Mouse (Mus musculus): Measurements from ENCODE around the gene Slit3. TPM values are rescaled to one million over a fixed set of nuclear protein-coding genes. Genes with fewer than 3 reads are reported as not detected.

Slit3 gene
- polyA plus RNA-seq, 1 experiment from 2014 or later: 2.3 TPM

GRCm38 (mm10) chr11:35337927-35338819 lies 217.1 kb downstream of the Slit3 start:
- Histone ChIP-seq H3K27me3 (replicated peaks; ENCODE audit: control insufficient read depth, insufficient read depth, low read length) (peaks cover 3% of the 10 kb centered on the region), H3K9me3 (replicated peaks; ENCODE audit: control insufficient read depth, low read length) (no peaks in the 10 kb centered on the region), H3K27ac (ENCODE audit: low read depth, low read length) (no peak overlapping the region), H3K9ac (ENCODE audit: low read length) (no peak overlapping the region), H3K36me3 (ENCODE audit: control insufficient read depth, insufficient read depth, low read length) (no peaks in the 10 kb centered on the region), H3K4me3 (ENCODE audit: low read depth, low read length) (no peak overlapping the region), H3K4me1 (ENCODE audit: control insufficient read depth, insufficient read depth, low read length) (no peaks in the 10 kb centered on the region), H3K4me2 (ENCODE audit: low read length) (no peak overlapping the region)
- 57% methylated on average over 19 of the region's 19 CpGs for WGBS
- DNase-seq (ENCODE audit: low spot score) (peak; percentile 22), ATAC-seq (no peak)

DNA sequence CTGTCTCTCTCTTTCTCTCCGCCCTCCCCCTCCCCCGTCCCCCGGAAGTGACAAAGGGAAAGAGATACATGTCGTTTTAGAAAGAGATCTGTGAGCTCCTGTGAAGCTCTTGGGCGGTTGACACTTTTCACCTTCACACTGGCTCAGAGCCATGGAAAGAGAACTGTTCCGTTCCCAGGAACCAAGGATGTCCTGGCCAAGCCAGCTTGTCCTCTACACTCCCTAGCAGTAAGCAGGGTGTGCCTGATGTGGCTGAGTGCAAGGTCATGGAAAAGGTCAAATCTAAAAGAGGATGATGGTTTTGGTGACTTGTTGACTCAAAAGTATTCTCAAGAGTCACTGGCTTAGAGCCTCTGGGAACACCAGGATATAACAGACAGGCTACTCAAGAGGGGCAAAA lies 219.7 kb downstream of the Slit3 start:
- Histone ChIP-seq H3K27me3 (replicated peaks; ENCODE audit: control insufficient read depth, insufficient read depth, low read length) (peaks cover 3% of the 10 kb centered on the region; the same call in 1 of the 2 replicates), H3K36me3 (ENCODE audit: control insufficient read depth, insufficient read depth, low read length) (no peaks in the 10 kb centered on the region), H3K4me1 (ENCODE audit: control insufficient read depth, insufficient read depth, low read length) (no peaks in the 10 kb centered on the region), H3K9me3 (replicated peaks; ENCODE audit: control insufficient read depth, low read length) (no peaks in the 10 kb centered on the region), H3K27ac (ENCODE audit: low read depth, low read length) (no peak overlapping the region), H3K4me3 (ENCODE audit: low read depth, low read length) (no peak overlapping the region), H3K9ac (ENCODE audit: low read length) (no peak overlapping the region), H3K4me2 (ENCODE audit: low read length) (no peak overlapping the region)
- WGBS: 77% methylated on average over 6 of the region's 6 CpGs
- DNase-seq (ENCODE audit: low spot score): no peak
- no peak for ATAC-seq

GRCm38 (mm10) chr11:35342486-35342885 lies 221.5 kb downstream of the Slit3 start:
- H3K9ac ChIP-seq (ENCODE audit: low read length): no peak overlapping the region
- WGBS: 73% methylated on average over 5 of the region's 5 CpGs
- peaks cover 3% of the 10 kb centered on the region; the same call in 1 of the 2 replicates for H3K27me3 ChIP-seq (replicated peaks; ENCODE audit: control insufficient read depth, insufficient read depth, low read length)
- DNase-seq (ENCODE audit: low spot score) (no peak), ATAC-seq (no peak)
- H3K9me3 ChIP-seq (replicated peaks; ENCODE audit: control insufficient read depth, low read length): no peaks in the 10 kb centered on the region
- no peaks in the 10 kb centered on the region for H3K4me1 ChIP-seq (ENCODE audit: control insufficient read depth, insufficient read depth, low read length)
- H3K4me2 ChIP-seq (ENCODE audit: low read length): no peak overlapping the region
- no peaks in the 10 kb centered on the region for H3K36me3 ChIP-seq (ENCODE audit: control insufficient read depth, insufficient read depth, low read length)
- no peak overlapping the region for H3K4me3 ChIP-seq (ENCODE audit: low read depth, low read length)
- no peak overlapping the region for H3K27ac ChIP-seq (ENCODE audit: low read depth, low read length)

DNA sequence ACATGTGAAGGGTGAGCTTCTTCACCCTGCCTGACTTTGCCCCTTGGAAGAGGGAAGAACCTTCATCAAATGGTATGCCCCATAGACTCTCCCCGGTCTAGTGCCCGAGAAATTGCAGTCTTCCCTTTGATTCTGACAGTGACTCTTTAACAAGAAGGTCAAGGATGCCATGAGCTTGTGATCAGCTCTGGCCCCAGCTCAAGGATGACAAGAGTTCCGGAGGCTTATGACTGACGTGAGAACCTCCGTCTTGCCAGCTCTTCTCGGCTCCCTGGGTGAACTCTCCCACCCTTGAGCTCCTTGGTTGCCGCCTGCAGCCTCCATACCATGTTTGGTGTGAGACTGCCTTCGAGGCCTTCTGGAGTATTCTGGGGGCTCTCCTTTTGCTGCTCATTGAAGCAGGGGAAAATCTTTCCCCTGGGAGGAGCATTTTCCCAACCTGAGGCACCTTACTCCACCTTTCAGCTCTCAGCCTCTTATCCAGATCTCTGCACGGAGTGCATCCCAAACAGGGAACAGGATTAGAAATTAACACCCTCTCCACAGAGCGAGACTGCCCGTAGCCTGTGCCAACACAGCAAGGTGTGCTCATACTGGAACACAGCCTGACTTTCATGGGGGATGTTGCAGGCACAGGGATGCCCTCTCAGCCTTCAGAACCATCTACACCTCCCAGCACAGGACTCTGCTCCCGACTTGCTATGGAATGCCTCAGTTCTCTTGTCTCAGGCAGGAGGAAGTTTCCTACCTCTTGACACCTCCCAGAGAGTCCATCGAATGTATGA lies 224.9 kb downstream of the Slit3 start:
- Histone ChIP-seq H3K4me2 (ENCODE audit: low read length) (no peak overlapping the region), H3K27ac (ENCODE audit: low read depth, low read length) (no peak overlapping the region), H3K9me3 (replicated peaks; ENCODE audit: control insufficient read depth, low read length) (no peaks in the 10 kb centered on the region), H3K4me1 (ENCODE audit: control insufficient read depth, insufficient read depth, low read length) (0 out of 2 replicates have a peak, but pooled peaks cover under 1% of the 10 kb centered on the region), H3K27me3 (replicated peaks; ENCODE audit: control insufficient read depth, insufficient read depth, low read length) (peaks cover 3% of the 10 kb centered on the region), H3K9ac (ENCODE audit: low read length) (no peak overlapping the region), H3K36me3 (ENCODE audit: control insufficient read depth, insufficient read depth, low read length) (no peaks in the 10 kb centered on the region), H3K4me3 (ENCODE audit: low read depth, low read length) (no peak overlapping the region)
- ATAC-seq: no peak
- 85% methylated on average over 13 of the region's 13 CpGs for WGBS
- DNase-seq (ENCODE audit: low spot score): no peak

DNA sequence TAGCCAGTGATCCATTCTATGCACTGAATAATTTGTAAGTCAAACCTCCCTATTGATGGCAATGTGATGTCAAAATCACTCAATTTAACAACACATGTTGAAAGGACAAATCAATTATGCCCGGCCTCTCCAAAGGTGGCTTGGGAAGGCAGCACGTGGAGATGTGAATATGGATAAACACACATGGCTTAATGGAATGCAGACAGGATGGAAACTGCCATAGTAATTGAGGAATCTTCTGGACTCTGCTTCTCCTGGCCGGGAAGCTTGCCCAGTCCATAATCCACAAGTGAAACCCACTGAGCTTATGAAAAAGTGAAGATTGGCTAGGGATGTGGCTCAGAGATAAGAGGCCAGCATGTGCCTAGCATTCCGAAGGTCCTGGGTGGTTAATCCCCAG lies 227.1 kb downstream of the Slit3 start:
- Histone ChIP-seq H3K4me1 (ENCODE audit: control insufficient read depth, insufficient read depth, low read length) (0 out of 2 replicates have a peak, but pooled peaks cover 5% of the 10 kb centered on the region), H3K9me3 (replicated peaks; ENCODE audit: control insufficient read depth, low read length) (no peaks in the 10 kb centered on the region), H3K27ac (ENCODE audit: low read depth, low read length) (no peak overlapping the region), H3K4me3 (ENCODE audit: low read depth, low read length) (no peak overlapping the region), H3K4me2 (ENCODE audit: low read length) (no peak overlapping the region), H3K9ac (ENCODE audit: low read length) (no peak overlapping the region), H3K36me3 (ENCODE audit: control insufficient read depth, insufficient read depth, low read length) (no peaks in the 10 kb centered on the region), H3K27me3 (replicated peaks; ENCODE audit: control insufficient read depth, insufficient read depth, low read length) (no peaks in the 10 kb centered on the region; the same call in 1 of the 2 replicates)
- ATAC-seq (no peak), DNase-seq (ENCODE audit: low spot score) (no peak)
- WGBS: 35% methylated on average over 4 of the region's 4 CpGs

DNA sequence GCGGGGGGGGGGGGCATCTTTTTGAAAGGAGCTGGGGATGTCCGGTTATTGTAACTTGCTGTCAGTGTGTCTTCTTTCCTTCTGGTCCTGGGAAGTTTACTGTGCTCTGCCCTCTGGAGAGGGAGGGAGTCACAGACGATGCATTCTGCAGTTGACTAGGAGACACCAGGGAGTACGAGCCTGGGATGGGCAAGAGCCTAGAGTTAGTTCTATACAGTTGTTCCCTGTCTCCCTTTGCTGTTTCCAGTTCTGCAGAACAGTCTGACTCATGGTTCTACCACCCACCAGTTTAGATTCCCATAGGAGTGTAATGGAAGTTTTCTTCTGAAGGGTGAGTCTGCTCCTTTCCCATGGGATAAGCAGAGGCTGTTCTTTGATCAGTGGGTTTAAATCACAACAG lies 229.9 kb downstream of the Slit3 start:
- no peak overlapping the region for H3K27ac ChIP-seq (ENCODE audit: low read depth, low read length)
- 4% methylated on average over 4 of the region's 4 CpGs for WGBS
- 0 out of 2 replicates have a peak, but pooled peaks cover 5% of the 10 kb centered on the region for H3K4me1 ChIP-seq (ENCODE audit: control insufficient read depth, insufficient read depth, low read length)
- H3K4me2 ChIP-seq (ENCODE audit: low read length): no peak overlapping the region
- no peaks in the 10 kb centered on the region; the same call in 1 of the 2 replicates for H3K27me3 ChIP-seq (replicated peaks; ENCODE audit: control insufficient read depth, insufficient read depth, low read length)
- H3K4me3 ChIP-seq (ENCODE audit: low read depth, low read length): no peak overlapping the region
- H3K36me3 ChIP-seq (ENCODE audit: control insufficient read depth, insufficient read depth, low read length): no peaks in the 10 kb centered on the region
- ATAC-seq: no peak
- no peak overlapping the region for H3K9ac ChIP-seq (ENCODE audit: low read length)
- H3K9me3 ChIP-seq (replicated peaks; ENCODE audit: control insufficient read depth, low read length): no peaks in the 10 kb centered on the region
- no peak for DNase-seq (ENCODE audit: low spot score)

DNA sequence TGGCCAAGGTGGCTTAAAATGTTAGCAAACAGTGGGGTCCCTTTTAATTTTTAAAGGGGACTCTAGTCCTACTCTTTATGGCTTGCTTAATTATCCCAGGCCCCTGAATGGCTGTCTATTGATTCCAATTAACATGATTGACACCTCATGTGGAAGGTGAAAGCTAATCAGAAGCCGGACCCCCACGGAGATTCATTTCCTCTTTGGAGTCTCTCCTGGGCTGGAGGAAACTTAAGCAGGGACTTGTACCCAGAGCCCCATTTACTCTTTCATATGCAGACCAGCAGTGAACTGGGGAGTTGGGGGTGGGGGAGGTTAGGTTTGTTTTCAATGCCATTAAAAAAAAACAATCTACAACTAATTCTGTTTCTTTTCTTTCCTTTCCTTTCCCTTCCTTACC lies 230.4 kb downstream of the Slit3 start:
- no peaks in the 10 kb centered on the region for H3K9me3 ChIP-seq (replicated peaks; ENCODE audit: control insufficient read depth, low read length)
- H3K36me3 ChIP-seq (ENCODE audit: control insufficient read depth, insufficient read depth, low read length): no peaks in the 10 kb centered on the region
- no peak for ATAC-seq
- DNase-seq (ENCODE audit: low spot score): no peak
- 4% methylated on average over 2 of the region's 2 CpGs for WGBS
- H3K27ac ChIP-seq (ENCODE audit: low read depth, low read length): no peak overlapping the region
- no peak overlapping the region for H3K4me2 ChIP-seq (ENCODE audit: low read length)
- H3K4me3 ChIP-seq (ENCODE audit: low read depth, low read length): no peak overlapping the region
- H3K4me1 ChIP-seq (ENCODE audit: control insufficient read depth, insufficient read depth, low read length): 0 out of 2 replicates have a peak, but pooled peaks cover 5% of the 10 kb centered on the region
- H3K27me3 ChIP-seq (replicated peaks; ENCODE audit: control insufficient read depth, insufficient read depth, low read length): peaks cover 2% of the 10 kb centered on the region; the same call in 1 of the 2 replicates
- H3K9ac ChIP-seq (ENCODE audit: low read length): no peak overlapping the region

GRCm38 (mm10) chr11:35355811-35356210 lies 234.8 kb downstream of the Slit3 start:
- H3K9me3 ChIP-seq (replicated peaks; ENCODE audit: control insufficient read depth, low read length): no peaks in the 10 kb centered on the region
- no peaks in the 10 kb centered on the region for H3K36me3 ChIP-seq (ENCODE audit: control insufficient read depth, insufficient read depth, low read length)
- no peak overlapping the region for H3K4me3 ChIP-seq (ENCODE audit: low read depth, low read length)
- H3K9ac ChIP-seq (ENCODE audit: low read length): no peak overlapping the region
- WGBS: 88% methylated on average over 4 of the region's 4 CpGs
- DNase-seq (ENCODE audit: low spot score) (no peak), ATAC-seq (no peak)
- no peak overlapping the region for H3K4me2 ChIP-seq (ENCODE audit: low read length)
- peaks cover 5% of the 10 kb centered on the region; the same call in 1 of the 2 replicates for H3K27me3 ChIP-seq (replicated peaks; ENCODE audit: control insufficient read depth, insufficient read depth, low read length)
- H3K4me1 ChIP-seq (ENCODE audit: control insufficient read depth, insufficient read depth, low read length): 0 out of 2 replicates have a peak, but pooled peaks cover 5% of the 10 kb centered on the region
- no peak overlapping the region for H3K27ac ChIP-seq (ENCODE audit: low read depth, low read length)
